7 mouse cellular contexts compared by ENCODE assay signal in the genomic region with DNA sequence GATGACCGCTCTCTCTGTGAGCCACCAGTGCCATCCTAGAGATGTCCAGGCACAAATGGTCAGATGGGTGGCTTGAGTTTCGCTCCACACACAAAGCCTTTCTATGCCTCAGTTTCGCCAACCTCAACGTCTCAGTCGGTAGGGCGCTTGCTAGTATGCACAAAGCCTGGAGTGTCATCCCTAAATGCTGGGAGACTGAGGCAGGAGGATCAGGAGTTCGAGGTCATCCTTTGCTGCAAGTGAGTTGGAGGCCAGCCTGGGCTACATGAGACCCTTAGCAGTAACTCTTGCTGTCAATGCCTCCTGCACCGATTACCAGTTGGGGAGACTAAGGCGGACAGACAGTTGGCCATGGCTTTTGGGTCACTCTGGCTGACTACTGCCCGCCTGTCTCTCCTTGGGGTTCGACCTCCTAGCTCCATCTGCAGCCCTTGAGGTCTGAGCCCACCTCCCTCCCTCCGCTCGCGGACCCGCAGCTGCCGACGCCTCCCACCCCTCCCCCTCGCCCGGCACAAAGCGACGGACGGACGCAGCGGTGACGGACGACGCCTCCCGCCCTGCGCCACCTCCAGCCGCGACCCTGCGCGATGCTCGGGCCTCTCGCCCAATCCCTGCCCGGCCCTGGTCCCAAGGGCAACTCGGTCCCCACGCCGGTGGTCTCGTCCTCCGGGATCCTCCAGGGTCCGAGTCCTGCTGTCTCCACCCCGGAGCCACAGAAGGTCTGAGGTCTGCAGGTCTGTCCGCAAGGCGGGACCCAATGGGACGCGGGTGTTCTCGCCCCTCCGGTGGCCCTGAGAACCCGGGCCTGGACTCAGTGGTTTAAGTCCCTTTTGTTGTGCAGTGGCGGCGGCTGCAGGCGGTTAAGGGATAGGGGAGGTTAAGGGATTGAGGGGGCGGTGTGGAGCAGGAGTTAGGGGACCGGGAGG. TPM values are rescaled to one million over a fixed set of nuclear protein-coding genes. Genes with fewer than 3 reads are reported as not detected.
A peak's percentile ranks its signal among the peaks of the same experiment; 100 is the strongest.
DNase-seq lines count a peak whose midpoint lies in the region; ATAC-seq lines count a peak whose summit lies in the region.

Gene Shd (plus strand): TSS at position 502 of the 926 bp plus-strand sequence.

- no peaks in the 10 kb centered on the region for H3K9me3 ChIP-seq in limb, embryonic 10.5 days (replicated peaks)

- H3K36me3 ChIP-seq in limb, embryonic 10.5 days = peaks cover 57% of the 10 kb centered on the region

- H3K27ac ChIP-seq in limb, embryonic 10.5 days = peak within 1 kb of the TSS; percentile 90

- H3K27me3 ChIP-seq in limb, embryonic 10.5 days (ENCODE audit: low read depth, poor library complexity, severe bottlenecking) = peaks cover 31% of the 10 kb centered on the region

- H3K4me1 ChIP-seq in limb, embryonic 10.5 days = peaks cover 28% of the 10 kb centered on the region

- WGBS in limb, embryonic 10.5 days = 8% methylated on average over 55 of the region's 55 CpGs

- ATAC-seq in hematopoietic stem cell, adult 5-6 weeks (replicated peaks in 1 of 2; ENCODE audit: insufficient read depth in 1 of 2, low FRiP score in 2 of 2, low TSS enrichment in 1 of 2, low read depth in 1 of 2, poor library complexity in 2 of 2, severe bottlenecking in 2 of 2) = 0 out of 4 replicates have a peak, but pooled peaks have one; percentile 4 to 15

- peak within 1 kb of the TSS; percentile 63 for H3K4me3 ChIP-seq in limb, embryonic 10.5 days

- DNase-seq in right cerebral cortex, postnatal 4 days = peak; percentile 71
- DNase-seq in right cerebral cortex, postnatal 36 days (ENCODE audit: low spot score in 2 of 2) = no peak
- peak; percentile 85 for DNase-seq in embryo, embryonic 9.5 days (ENCODE audit: extremely low spot score)
- DNase-seq in limb, embryonic 10.5 days (ENCODE audit: low spot score) = peak; percentile 84
- peak; percentile 83 for DNase-seq in neural tube, embryonic 10.5 days (ENCODE audit: extremely low spot score, low spot score)
- DNase-seq in thymus, postnatal 0 days (ENCODE audit: low spot score) = no peak

RNA-seq across cellular contexts. Expression of gene Shd, which starts in this region (rescaled TPM):
- 0.79 TPM in 1 of 2 replicates, not detected in the other for total RNA-seq in hematopoietic stem cell, adult 5-6 weeks (2017)
- 23.6 and 39.7 TPM in 2 replicates for polyA plus RNA-seq in limb, embryonic 10.5 days (2016; fragmentation: Nextera tagmentation; extraction: Ambion mirVana)
- 0.80 and 1.6 TPM in 2 replicates for polyA plus RNA-seq in thymus, postnatal 0 days (2015; fragmentation: Nextera tagmentation; extraction: Ambion mirVana)

Comparison
In these comparisons a context has a peak if more than half of its experiments do, and no peak if none do; other contexts are left out.
1. DNase-seq: peak in right cerebral cortex, postnatal 4 days (single experiment), embryo, embryonic 9.5 days (single experiment), limb, embryonic 10.5 days (single experiment) and neural tube, embryonic 10.5 days (single experiment); none in right cerebral cortex, postnatal 36 days (0 of 2) and thymus, postnatal 0 days (single experiment).
2. Peak in ATAC-seq in hematopoietic stem cell, adult 5-6 weeks; RNA of the gene not detected or under 1 TPM.